Mouse (Mus musculus): ENCODE data around the gene Mylk2. TPM values are rescaled to one million over a fixed set of nuclear protein-coding genes. Genes with fewer than 3 reads are reported as not detected.

Gene Mylk2
- polyA plus RNA-seq, 1 experiment = not detected

DNA sequence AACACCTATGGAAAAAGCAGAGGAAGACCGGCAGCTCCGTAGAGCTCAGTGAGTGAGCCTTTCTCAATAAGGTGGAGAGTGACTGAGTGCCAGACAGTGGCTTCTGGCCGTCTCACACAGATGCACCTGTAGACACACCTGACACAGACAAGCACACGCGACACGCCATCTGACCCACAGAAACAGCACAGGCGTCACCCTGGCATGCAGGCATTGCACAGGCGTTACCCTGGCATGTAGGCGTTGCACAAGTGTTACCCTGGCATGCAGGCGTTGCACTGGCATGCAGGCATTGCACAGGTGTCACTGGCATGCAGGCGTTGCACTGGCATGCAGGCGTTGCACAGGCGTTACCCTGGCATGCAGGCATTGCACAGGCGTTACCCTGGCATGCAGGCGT is 9.9 kb upstream of the Mylk2 start:
- no peak overlapping the region for H3K4me3 ChIP-seq (ENCODE audit: low read depth, low read length)
- H3K27ac ChIP-seq (ENCODE audit: insufficient read depth, low read length) = no peak overlapping the region
- H3K4me1 ChIP-seq (ENCODE audit: control insufficient read depth, insufficient read depth, low read length) = peaks cover 4% of the 10 kb centered on the region
- no peak for TF ChIP-seq CTCF (IDR thresholded peaks at IDR 0.05; ENCODE audit: low read depth, low read length)
- no peak for TF ChIP-seq POLR2A (IDR thresholded peaks at IDR 0.05; ENCODE audit: insufficient read depth, low read length)
- no peak for TF ChIP-seq EP300 (IDR thresholded peaks at IDR 0.05; ENCODE audit: insufficient read depth, low read depth, low read length)
- H3K9ac ChIP-seq (ENCODE audit: low read depth, poor library complexity, severe bottlenecking) = no peak overlapping the region
- H3K9me3 ChIP-seq (replicated peaks; ENCODE audit: control insufficient read depth, insufficient read depth, low read length, poor library complexity, severe bottlenecking) = no peaks in the 10 kb centered on the region
- no peaks in the 10 kb centered on the region for H3K36me3 ChIP-seq (ENCODE audit: control insufficient read depth, insufficient read depth, low read length, poor library complexity, severe bottlenecking)
- H3K27me3 ChIP-seq (ENCODE audit: control insufficient read depth, insufficient read depth, low read length, poor library complexity, severe bottlenecking) = no peaks in the 10 kb centered on the region

DNA sequence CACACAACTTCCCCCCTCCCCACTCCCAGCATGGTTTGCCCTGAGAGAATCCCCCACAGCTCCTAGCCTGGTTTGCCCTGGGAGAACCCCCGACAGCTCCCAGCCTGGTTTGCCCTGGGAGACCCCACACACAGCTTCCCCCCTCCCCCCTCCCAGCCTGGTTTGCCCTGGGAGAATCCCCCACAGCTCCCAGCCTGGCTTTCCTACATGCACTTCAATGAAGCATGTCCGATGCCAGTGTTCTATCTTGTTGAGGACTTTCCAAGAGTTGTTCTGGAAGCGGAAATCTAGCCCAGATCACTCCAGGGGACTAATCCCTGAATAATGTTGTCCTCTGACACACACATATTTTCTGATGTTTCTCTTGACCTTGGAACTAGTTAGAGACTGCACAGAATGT is 8.5 kb upstream of the Mylk2 start:
- Histone ChIP-seq H3K9me3 (replicated peaks; ENCODE audit: control insufficient read depth, insufficient read depth, low read length, poor library complexity, severe bottlenecking) (no peaks in the 10 kb centered on the region), H3K9ac (ENCODE audit: low read depth, poor library complexity, severe bottlenecking) (no peak overlapping the region), H3K27ac (ENCODE audit: insufficient read depth, low read length) (no peak overlapping the region), H3K4me3 (ENCODE audit: low read depth, low read length) (no peak overlapping the region), H3K4me1 (ENCODE audit: control insufficient read depth, insufficient read depth, low read length) (peaks cover 4% of the 10 kb centered on the region), H3K36me3 (ENCODE audit: control insufficient read depth, insufficient read depth, low read length, poor library complexity, severe bottlenecking) (no peaks in the 10 kb centered on the region), H3K27me3 (ENCODE audit: control insufficient read depth, insufficient read depth, low read length, poor library complexity, severe bottlenecking) (no peaks in the 10 kb centered on the region)
- TF ChIP-seq CTCF (IDR thresholded peaks at IDR 0.05; ENCODE audit: low read depth, low read length) = no peak
- TF ChIP-seq EP300 (IDR thresholded peaks at IDR 0.05; ENCODE audit: insufficient read depth, low read depth, low read length) = no peak
- no peak for TF ChIP-seq POLR2A (IDR thresholded peaks at IDR 0.05; ENCODE audit: insufficient read depth, low read length)

DNA sequence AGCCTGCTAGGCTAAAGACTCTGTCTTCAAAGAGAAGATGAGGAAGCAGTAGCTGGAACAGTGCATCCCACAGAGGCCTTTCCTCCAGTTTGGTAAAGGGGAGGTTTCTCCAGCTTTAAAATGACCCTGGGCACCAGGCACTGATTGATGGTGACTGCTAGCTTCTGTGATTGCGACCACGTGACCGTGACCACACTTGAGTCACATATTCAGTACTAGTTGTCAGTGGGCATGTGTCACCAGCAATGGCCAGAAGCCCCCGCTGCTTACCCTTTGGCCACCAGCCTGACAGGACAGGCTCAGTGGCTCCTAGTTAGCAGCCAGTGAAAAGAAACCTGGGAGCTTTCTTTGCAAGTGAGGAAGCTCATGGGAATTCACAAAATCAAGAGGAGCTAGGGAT is 7.6 kb upstream of the Mylk2 start:
- Histone ChIP-seq H3K4me3 (ENCODE audit: low read depth, low read length) (no peak overlapping the region), H3K27me3 (ENCODE audit: control insufficient read depth, insufficient read depth, low read length, poor library complexity, severe bottlenecking) (no peaks in the 10 kb centered on the region), H3K9me3 (replicated peaks; ENCODE audit: control insufficient read depth, insufficient read depth, low read length, poor library complexity, severe bottlenecking) (no peaks in the 10 kb centered on the region), H3K27ac (ENCODE audit: insufficient read depth, low read length) (no peak overlapping the region), H3K36me3 (ENCODE audit: control insufficient read depth, insufficient read depth, low read length, poor library complexity, severe bottlenecking) (no peaks in the 10 kb centered on the region), H3K4me1 (ENCODE audit: control insufficient read depth, insufficient read depth, low read length) (peaks cover 4% of the 10 kb centered on the region), H3K9ac (ENCODE audit: low read depth, poor library complexity, severe bottlenecking) (no peak overlapping the region)
- no peak for TF ChIP-seq EP300 (IDR thresholded peaks at IDR 0.05; ENCODE audit: insufficient read depth, low read depth, low read length)
- TF ChIP-seq CTCF (IDR thresholded peaks at IDR 0.05; ENCODE audit: low read depth, low read length) = no peak

DNA sequence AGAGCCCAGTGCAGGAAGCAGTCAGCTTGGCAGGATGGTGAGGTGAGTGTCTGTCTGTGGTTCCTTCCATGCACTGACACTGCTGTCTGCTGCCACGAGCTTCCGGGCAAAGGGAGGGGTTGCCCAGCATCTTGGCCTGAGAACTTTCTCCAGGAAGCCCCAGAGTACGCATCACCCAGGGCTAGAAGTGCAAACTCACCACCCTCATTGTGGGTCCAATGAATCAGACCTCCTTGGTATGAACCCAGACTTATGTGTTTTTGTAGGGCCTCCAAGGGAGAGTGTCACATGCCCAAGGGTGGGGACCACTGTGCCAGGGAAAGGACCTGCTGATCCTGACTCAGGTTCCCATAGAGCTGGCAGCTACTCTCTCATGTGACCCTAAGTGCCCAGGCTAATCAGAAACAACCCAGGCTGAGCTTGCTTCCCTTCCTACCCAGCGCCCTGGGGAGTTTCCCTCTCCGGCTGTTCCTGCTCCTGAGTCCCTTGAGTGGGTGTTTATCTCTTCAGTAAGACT is 7.0 kb upstream of the Mylk2 start:
- Histone ChIP-seq H3K4me3 (ENCODE audit: low read depth, low read length) (no peak overlapping the region), H3K36me3 (ENCODE audit: control insufficient read depth, insufficient read depth, low read length, poor library complexity, severe bottlenecking) (no peaks in the 10 kb centered on the region), H3K4me1 (ENCODE audit: control insufficient read depth, insufficient read depth, low read length) (peaks cover 4% of the 10 kb centered on the region), H3K27ac (ENCODE audit: insufficient read depth, low read length) (no peak overlapping the region), H3K9me3 (replicated peaks; ENCODE audit: control insufficient read depth, insufficient read depth, low read length, poor library complexity, severe bottlenecking) (no peaks in the 10 kb centered on the region), H3K9ac (ENCODE audit: low read depth, poor library complexity, severe bottlenecking) (no peak overlapping the region), H3K27me3 (ENCODE audit: control insufficient read depth, insufficient read depth, low read length, poor library complexity, severe bottlenecking) (no peaks in the 10 kb centered on the region)
- TF ChIP-seq CTCF (IDR thresholded peaks at IDR 0.05; ENCODE audit: low read depth, low read length) (no peak), POLR2A (IDR thresholded peaks at IDR 0.05; ENCODE audit: insufficient read depth, low read length) (no peak), EP300 (IDR thresholded peaks at IDR 0.05; ENCODE audit: insufficient read depth, low read depth, low read length) (no peak)

DNA sequence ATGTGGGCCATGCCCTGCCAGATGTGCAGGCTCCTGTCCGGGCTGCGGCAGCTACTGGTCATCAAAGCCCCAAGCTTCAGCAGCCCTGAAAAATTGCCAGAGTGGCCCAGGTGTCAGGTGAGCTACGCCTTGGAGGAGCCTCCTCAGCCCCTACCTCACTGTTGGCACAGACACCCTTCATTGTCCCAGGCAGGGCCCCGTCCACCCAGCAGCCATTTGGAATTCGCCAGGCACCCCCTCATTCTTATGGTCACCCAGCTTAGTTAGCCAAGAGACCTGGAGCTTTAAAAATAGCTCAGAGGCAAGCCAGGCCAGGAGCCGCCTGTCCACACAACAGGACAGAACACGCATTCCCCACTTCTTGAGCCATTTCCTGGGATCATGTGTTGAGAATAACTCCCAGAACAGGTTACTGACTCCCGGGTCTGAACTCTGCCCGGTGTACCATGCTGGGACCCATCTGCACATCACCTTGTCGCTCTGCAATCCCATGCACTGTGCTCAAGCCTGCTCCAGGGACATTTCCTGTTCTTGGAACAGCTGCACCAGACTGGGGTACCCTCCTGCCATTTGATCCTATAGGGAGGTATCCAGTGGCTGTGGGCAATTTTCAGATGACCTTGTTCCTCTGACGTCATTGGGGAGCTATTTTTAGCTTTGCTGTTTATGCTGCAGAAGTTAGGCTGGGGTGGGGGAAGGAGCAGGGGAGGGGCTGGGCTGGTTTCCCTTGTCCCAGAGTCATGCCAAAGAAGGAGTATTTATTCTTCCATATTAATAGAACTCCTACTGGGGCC is 5.9 kb upstream of the Mylk2 start:
- Histone ChIP-seq H3K4me1 (ENCODE audit: control insufficient read depth, insufficient read depth, low read length) (peaks cover 4% of the 10 kb centered on the region), H3K27ac (ENCODE audit: insufficient read depth, low read length) (no peak overlapping the region)

DNA sequence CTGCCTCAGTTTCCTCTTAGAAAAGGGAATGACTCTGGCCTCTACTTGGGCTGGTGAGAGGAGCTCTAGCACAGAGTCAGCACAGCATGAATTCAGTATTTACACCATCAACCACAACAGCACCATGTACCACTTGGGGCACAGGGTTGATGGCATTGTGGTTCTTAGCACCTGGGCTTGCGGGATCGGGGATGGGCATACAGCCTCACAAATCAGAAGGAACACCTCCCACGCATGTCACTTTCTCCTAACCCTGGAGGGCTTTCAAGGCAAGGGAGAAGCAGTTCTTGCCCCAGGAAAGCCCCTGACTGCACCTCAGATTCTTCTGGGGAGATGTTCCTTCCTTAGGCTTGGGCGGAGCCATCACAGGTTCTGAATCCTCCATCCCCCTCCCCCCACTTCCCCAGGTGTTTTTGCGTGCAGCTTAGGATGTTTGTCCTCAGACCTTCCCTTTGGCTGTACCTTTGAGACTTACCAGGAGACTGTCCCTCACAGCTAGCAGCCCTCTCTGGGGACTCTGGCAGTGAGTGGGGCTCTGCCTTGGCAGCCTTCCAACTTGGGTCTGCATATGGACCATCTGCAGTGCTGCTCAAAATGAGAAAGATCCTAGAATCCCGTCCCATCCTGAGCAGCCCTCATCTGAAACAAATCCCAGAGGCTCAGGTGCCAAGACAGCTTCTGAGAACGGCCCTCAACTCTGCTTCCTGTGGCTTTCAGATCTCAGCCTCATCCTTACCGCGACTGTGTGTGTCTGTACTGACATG is 4.7 kb upstream of the Mylk2 start:
- Histone ChIP-seq H3K9ac (ENCODE audit: low read depth, poor library complexity, severe bottlenecking) (no peak overlapping the region), H3K27me3 (ENCODE audit: control insufficient read depth, insufficient read depth, low read length, poor library complexity, severe bottlenecking) (no peaks in the 10 kb centered on the region), H3K27ac (ENCODE audit: insufficient read depth, low read length) (no peak overlapping the region), H3K4me1 (ENCODE audit: control insufficient read depth, insufficient read depth, low read length) (peaks cover 4% of the 10 kb centered on the region), H3K9me3 (replicated peaks; ENCODE audit: control insufficient read depth, insufficient read depth, low read length, poor library complexity, severe bottlenecking) (no peaks in the 10 kb centered on the region), H3K36me3 (ENCODE audit: control insufficient read depth, insufficient read depth, low read length, poor library complexity, severe bottlenecking) (no peaks in the 10 kb centered on the region), H3K4me3 (ENCODE audit: low read depth, low read length) (no peak overlapping the region)
- TF ChIP-seq POLR2A (IDR thresholded peaks at IDR 0.05; ENCODE audit: insufficient read depth, low read length) (no peak), EP300 (IDR thresholded peaks at IDR 0.05; ENCODE audit: insufficient read depth, low read depth, low read length) (no peak), CTCF (IDR thresholded peaks at IDR 0.05; ENCODE audit: low read depth, low read length) (no peak)

More for the DNA sequence above, 5.9 kb upstream of the Mylk2 start:
- H3K4me3 ChIP-seq (ENCODE audit: low read depth, low read length) = no peak overlapping the region
- H3K36me3 ChIP-seq (ENCODE audit: control insufficient read depth, insufficient read depth, low read length, poor library complexity, severe bottlenecking) = no peaks in the 10 kb centered on the region
- TF ChIP-seq POLR2A (IDR thresholded peaks at IDR 0.05; ENCODE audit: insufficient read depth, low read length) (no peak), CTCF (IDR thresholded peaks at IDR 0.05; ENCODE audit: low read depth, low read length) (no peak), EP300 (IDR thresholded peaks at IDR 0.05; ENCODE audit: insufficient read depth, low read depth, low read length) (no peak)
- H3K9ac ChIP-seq (ENCODE audit: low read depth, poor library complexity, severe bottlenecking) = no peak overlapping the region
- no peaks in the 10 kb centered on the region for H3K9me3 ChIP-seq (replicated peaks; ENCODE audit: control insufficient read depth, insufficient read depth, low read length, poor library complexity, severe bottlenecking)
- no peaks in the 10 kb centered on the region for H3K27me3 ChIP-seq (ENCODE audit: control insufficient read depth, insufficient read depth, low read length, poor library complexity, severe bottlenecking)

Measured in ES-Bruce4 (cell line).